Mouse (Mus musculus): ENCODE data around the gene Cdkn1c.

The Cdkn1c gene

GRCm38 (mm10) chr7:143437231-143437893 lies 23.5 kb downstream of the Cdkn1c start:
- DNase-seq (ENCODE audit: low read depth, low spot score), result no peak

DNA sequence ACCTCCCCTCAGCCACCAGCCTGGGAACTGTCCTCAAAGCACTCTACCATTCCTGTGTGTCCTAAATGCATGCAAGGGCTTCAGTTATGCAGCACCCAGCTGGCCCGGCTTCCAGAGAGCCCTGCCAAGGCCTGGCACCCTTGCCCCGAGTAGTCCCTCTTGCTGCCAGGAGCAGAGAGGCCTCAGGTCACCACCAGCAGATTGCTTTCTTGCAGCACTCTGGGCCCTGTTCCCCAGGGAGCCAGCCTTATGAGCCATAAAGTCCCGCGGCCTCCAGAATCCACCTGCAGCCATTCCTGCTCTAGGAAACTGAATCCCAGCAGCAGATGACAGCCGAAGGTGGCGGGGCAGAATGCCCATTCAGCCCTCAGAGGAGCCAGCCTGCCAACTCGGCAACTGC lies 27.5 kb downstream of the Cdkn1c start:
- DNase-seq (ENCODE audit: low read depth, low spot score), result no peak

DNA sequence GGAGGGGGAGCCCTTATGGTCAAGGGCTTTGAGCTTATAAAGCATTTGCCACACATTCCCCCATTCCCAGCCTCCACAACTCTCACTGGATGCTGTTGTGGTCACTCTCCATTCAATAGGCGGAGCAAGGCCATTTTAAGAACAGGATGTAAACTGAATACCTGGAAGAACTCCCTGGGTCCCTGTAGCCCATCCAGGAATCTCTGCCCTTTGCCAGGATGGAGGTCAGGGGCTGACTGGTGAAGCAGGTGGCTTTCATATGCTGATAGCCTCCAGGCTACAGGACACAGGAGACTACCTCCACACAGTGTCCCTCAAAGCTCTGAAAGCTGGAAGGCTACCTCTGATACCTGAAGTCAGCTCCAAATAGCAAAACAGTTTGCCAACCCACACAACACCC lies 28.2 kb downstream of the Cdkn1c start:
- DNase-seq (ENCODE audit: low read depth, low spot score), result no peak

DNA sequence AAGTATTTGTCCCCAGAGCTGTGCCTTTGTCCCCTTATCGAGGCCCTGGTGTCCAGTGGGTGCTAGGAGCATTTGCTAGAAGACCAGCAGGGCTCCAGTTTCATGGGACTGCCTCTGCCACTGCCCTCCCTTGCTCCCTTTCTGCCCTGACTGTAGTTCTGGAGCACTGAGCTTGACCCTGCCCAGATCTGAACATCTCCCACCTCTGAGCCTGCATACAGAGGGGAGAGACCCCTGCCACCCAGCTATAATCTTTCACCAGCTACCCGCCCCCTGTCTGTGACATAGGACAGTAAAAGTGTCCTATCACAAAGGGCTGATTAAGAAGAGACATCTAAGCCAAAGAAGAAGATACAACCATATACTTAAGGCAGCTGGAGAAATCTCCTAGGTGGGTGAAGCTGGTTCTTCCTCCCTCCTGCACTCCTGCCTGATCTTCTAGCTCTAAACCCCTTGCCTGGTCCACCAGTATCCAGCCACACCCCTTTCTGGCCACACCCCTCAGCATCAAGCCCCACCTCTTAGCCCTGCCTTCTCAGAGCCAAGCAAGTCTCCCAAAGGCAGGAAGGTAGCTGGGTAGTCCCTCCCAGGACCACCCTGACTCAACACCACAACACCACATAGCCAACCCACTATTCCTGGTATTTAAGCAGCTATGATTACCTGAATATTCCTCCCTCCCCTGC lies 31.9 kb downstream of the Cdkn1c start:
- no peak for DNase-seq (ENCODE audit: low read depth, low spot score)

GRCm38 (mm10) chr7:143428142-143428813 lies 32.6 kb downstream of the Cdkn1c start:
- peak; percentile 8 for DNase-seq (ENCODE audit: low read depth, low spot score)

DNA sequence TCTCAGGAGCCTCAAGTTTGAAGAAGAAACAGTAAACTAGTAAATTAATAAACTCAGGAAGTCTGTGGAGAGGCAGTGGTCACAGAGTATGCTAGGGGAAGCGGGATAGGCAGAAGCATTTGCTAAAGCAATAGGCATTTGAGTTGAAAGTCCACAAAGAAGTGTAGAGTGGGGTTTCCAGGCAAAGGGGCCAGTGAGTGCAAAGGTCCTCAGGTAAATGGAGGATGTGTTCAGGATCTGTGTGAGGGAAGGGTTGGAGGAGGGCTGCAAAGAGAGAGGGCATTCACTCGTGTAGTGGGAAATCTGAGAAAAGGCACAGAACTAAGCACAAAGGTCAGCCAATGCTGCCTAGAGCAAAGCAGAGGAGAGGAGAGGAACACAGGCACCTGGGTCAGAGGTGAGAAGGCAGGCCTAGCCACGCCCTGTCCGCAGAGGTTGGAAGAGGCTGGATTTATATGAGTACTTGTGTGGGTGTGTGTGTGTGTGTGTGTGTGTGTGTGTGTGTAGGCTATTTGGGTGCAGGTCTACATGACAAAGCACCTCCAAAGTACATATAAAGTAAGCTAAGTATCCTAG lies 41.2 kb downstream of the Cdkn1c start:
- no peak for DNase-seq (ENCODE audit: low read depth, low spot score)

DNA sequence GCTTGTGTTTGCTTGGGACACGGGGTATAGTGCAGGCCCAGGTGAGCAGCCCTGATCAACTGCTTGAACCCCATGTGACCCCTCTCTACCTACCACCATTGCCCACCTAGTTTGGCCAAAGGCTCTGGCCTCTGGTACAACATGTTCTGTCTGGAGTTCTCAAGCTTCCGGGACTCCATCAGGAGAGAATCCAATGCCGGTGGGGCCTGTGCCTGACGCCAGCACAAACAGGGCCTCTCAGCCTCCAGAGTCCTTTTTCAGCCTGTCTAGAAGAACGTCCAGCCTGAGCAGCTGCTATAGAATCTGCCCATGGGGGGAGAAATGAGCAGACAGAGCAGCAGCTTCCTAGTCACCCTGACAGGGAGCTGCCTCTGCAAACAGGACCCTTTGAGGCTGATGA lies 43.0 kb downstream of the Cdkn1c start:
- DNase-seq (ENCODE audit: low read depth, low spot score), result no peak

- DNase-seq (ENCODE audit: low read depth, low spot score), result no peak
Observed at GRCm38 (mm10) chr7:143416406-143416805, 44.4 kb downstream of the Cdkn1c start.

DNA sequence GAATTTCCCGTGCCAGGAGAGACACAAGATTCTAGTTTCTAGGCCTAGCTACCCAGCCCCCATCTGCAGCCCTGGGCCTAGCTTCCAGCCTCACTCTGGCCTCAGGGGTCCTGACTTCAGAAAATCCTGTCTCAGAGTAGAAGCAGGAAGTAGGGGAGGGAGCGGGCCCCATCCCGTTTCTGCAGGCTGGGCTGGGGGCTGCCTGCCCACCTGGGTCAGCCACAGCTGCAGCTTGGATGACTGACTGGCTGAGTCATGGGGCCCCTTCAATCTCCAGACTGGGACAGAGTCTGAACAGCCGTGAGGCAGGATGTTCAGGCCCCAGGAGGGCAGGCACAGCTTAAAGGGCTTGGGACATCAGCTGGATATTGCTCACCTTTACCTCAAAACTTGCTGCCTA lies 45.8 kb downstream of the Cdkn1c start:
- DNase-seq (ENCODE audit: low read depth, low spot score), result no peak

GRCm38 (mm10) chr7:143412606-143413005 lies 48.2 kb downstream of the Cdkn1c start:
- no peak for DNase-seq (ENCODE audit: low read depth, low spot score)

- DNase-seq (ENCODE audit: low read depth, low spot score), result no peak
Observed at GRCm38 (mm10) chr7:143408615-143409021, 52.2 kb downstream of the Cdkn1c start.

Measured in retina, adult 2 months (tissue).